Mouse (Mus musculus) kidney, embryonic 16.5 days (tissue): Measurements from ENCODE around the gene Cbr1. TPM values are rescaled to one million over a fixed set of nuclear protein-coding genes. Genes with fewer than 3 reads are reported as not detected.
"Not testable (repeated sequence)": the region's sequence is repeated elsewhere in the genome, so short reads cannot be mapped to it uniquely, and the experiment has no call there.

ENCODE experiments used
- ATAC-seq: fragments of 200-750 bp; cut with Nextera tagmentation; 2 replicates; pipeline ENCODE4 v1.8.0; 2017; ENCODE audit warnings: moderate TSS enrichment; ENCODE audit not compliant: low FRiP score, low TSS enrichment
- H3K27ac ChIP-seq: fragments of 300-500 bp; sonication (generic); 2 replicates; pipeline ENCODE4 v1.5.1; 2014; ENCODE audit warnings: low read length
- H3K27me3 ChIP-seq: fragments of 300-500 bp; sonication (generic); 2 replicates; pipeline ENCODE4 v1.6.1; 2014; ENCODE audit warnings: low read length, control low read depth, mixed read lengths; ENCODE audit not compliant: insufficient read depth
- H3K36me3 ChIP-seq: fragments of 300-500 bp; sonication (generic); 2 replicates; pipeline ENCODE4 v1.6.1; 2014; ENCODE audit warnings: low read length, control low read depth, mixed read lengths; ENCODE audit not compliant: insufficient read depth
- H3K4me1 ChIP-seq: fragments of 300-500 bp; sonication (generic); 2 replicates; pipeline ENCODE4 v1.6.1; 2014; ENCODE audit warnings: low read length, control low read depth, mixed read lengths; ENCODE audit not compliant: insufficient read depth
- H3K4me2 ChIP-seq: fragments of 300-500 bp; sonication (generic); replicated peaks from 2 replicates; pipeline ENCODE4 v1.6.1; 2014; ENCODE audit warnings: low read depth, low read length
- H3K4me3 ChIP-seq: fragments of 300-500 bp; sonication (generic); 2 replicates; pipeline ENCODE4 v1.5.1; 2014; ENCODE audit warnings: mild to moderate bottlenecking, low read length
- H3K9ac ChIP-seq: fragments of 300-500 bp; sonication (generic); replicated peaks from 2 replicates; pipeline ENCODE4 v1.6.1; 2014; ENCODE audit warnings: low read length
- H3K9me3 ChIP-seq: fragments of 300-500 bp; sonication (generic); 2 replicates; pipeline ENCODE4 v1.6.1; 2016; ENCODE audit warnings: low read length, control low read depth
- WGBS: fragments of 180-500 bp; shearing (Covaris S2); extraction: QIAGEN DNeasy Blood & Tissue Kit; methylation state at CpG from one replicate; pipeline ENCODE4 v1.1.7; 2014; 5-methylcytosine and 5-hydroxymethylcytosine counted together
- polyA plus RNA-seq: library from polyadenylated mRNA; unstranded; fragments of >200 nt; fragmentation: Nextera tagmentation; extraction: Ambion mirVana; gene quantifications from 2 replicates; pipeline ENCODE4 v1.2.1, GENCODE M21; 2015

Gene Cbr1
- polyA plus RNA-seq, 1 experiment from 2014 or later, result 188 TPM

DNA sequence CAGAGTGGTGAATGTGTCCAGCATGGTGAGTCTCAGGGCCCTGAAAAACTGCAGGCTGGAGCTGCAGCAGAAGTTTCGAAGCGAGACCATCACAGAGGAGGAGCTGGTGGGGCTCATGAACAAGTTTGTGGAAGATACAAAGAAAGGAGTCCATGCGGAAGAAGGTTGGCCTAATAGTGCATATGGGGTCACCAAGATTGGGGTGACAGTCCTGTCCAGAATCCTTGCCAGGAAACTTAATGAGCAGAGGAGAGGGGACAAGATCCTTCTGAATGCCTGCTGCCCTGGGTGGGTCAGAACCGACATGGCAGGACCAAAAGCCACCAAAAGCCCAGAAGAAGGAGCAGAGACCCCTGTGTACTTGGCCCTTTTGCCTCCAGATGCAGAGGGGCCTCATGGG is 4.1 kb downstream of the Cbr1 start:
- no peak for ATAC-seq
- 0 out of 2 replicates have a peak, but pooled peaks cover 2% of the 10 kb centered on the region for H3K27me3 ChIP-seq
- H3K4me3 ChIP-seq, result no peak overlapping the region
- H3K9ac ChIP-seq, result no peak overlapping the region
- no peak overlapping the region for H3K4me2 ChIP-seq
- H3K36me3 ChIP-seq, result peaks cover 13% of the 10 kb centered on the region; the same call in 1 of the 2 replicates
- 95% methylated on average over 4 of the region's 4 CpGs for WGBS
- no peaks in the 10 kb centered on the region for H3K9me3 ChIP-seq
- H3K4me1 ChIP-seq, result peaks cover 7% of the 10 kb centered on the region
- no peak overlapping the region for H3K27ac ChIP-seq

DNA sequence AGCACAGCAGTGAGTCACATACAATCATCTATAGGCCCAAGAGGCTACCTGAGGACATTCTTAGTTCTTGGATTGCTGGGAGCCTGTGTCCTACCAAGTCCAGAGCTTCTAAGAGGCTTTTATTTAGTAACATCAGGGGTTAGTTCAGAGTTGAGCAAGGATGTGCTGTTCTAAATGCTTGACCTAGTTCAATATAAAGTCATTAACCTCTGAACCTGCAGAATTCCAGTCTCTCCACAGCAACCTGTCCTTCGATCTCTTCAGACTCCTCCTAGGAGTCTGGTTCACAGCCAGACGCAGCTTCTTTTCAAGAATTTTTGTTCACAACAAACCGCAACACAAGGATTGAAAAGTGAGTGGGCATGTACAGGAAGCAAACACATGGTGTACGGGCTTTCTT is 5.3 kb downstream of the Cbr1 start:
- Histone ChIP-seq H3K36me3 (peaks cover 13% of the 10 kb centered on the region; the same call in 1 of the 2 replicates), H3K27ac (no peak overlapping the region), H3K4me2 (no peak overlapping the region), H3K27me3 (0 out of 2 replicates have a peak, but pooled peaks cover under 1% of the 10 kb centered on the region), H3K9me3 (no peaks in the 10 kb centered on the region), H3K4me1 (peaks cover 6% of the 10 kb centered on the region), H3K4me3 (no peak overlapping the region), H3K9ac (no peak overlapping the region)
- ATAC-seq, result no peak
- 87% methylated on average over 4 of the region's 4 CpGs for WGBS

DNA sequence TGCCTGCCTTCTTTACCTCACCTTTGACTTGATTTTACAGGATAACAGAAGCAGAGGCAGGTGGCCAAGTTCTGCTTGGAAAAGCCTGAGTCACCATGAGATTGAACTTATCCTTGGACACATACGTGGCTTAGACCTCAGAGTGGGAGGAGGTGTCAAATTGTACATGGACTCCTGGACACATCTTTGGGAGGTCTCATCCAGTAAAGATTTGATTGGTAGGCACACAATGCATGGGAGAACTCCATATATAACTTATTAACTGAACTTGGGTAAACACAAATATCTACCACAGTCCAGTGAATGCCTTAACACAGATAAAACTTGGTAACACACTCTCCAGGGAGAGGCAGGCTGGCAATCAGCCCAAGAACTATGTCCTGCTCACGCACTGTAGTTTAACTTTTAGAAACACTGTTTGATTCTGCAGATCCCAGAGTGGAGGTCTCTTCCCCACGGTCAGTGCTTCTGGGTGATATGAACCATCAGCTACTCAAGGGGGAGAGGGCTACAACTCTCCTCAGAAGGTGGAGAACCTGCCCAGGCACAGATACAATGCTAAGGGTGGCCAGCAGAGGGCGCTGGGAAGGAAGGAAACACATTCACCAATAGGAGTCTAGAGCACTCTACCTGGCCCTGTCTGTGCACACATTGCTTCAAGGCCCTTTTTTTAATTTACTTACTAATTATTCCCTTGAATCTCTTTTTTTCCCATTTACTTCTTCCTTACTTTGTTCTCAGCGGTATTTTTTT is 9.6 kb downstream of the Cbr1 start:
- Histone ChIP-seq H3K9me3 (no peaks in the 10 kb centered on the region), H3K4me2 (no peak overlapping the region), H3K9ac (no peak overlapping the region), H3K27me3 (no peaks in the 10 kb centered on the region), H3K4me3 (no peak overlapping the region), H3K36me3 (0 out of 2 replicates have a peak, but pooled peaks cover 9% of the 10 kb centered on the region), H3K27ac (peak overlapping the region; percentile 38; the same call in 1 of the 2 replicates), H3K4me1 (no peaks in the 10 kb centered on the region)
- peak; percentile 91 for ATAC-seq
- WGBS, result 27% methylated on average over 5 of the region's 5 CpGs

DNA sequence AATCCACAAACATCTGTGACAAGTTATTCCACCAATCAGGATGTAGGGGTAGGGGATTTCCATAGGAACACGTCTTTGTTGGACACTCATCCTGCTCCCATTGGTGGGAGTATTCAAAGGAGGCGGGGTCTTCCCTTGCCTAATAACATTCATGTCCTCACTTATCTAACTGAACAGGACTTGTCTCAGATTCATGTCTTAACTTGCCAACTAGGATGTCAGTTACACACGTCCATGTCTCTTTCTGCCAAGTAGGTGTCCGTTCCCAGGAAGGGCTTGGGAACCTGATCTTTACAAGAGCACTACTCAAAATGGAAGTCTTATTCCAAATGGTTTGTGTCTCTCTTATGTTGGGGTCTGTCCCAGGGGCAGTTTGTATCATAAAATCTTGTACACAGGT is 18.1 kb downstream of the Cbr1 start:
- not testable (repeated sequence) for H3K27me3 ChIP-seq, H3K27ac ChIP-seq, H3K9ac ChIP-seq, H3K4me3 ChIP-seq, ATAC-seq, H3K4me2 ChIP-seq, H3K4me1 ChIP-seq, H3K36me3 ChIP-seq, H3K9me3 ChIP-seq
- 87% methylated on average over 4 of the region's 4 CpGs for WGBS

DNA sequence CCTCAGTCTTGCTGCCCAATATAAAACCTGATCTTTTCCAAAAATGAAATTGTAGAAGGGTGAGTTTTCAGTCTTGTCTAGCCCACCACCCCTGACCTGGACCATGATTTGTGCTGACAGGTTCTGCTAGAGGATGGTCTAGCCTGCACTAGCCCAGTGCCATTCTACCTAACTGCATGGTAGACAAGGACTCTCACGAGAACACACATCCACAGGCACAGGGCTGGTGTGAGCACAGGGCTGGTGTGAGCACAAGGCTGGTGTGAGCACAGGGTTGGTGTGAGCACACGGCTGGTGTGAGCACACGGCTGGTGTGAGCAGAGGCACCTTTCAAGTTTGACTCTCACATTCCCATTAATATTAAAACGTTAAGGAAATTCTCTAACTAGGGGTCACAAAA is 19.0 kb downstream of the Cbr1 start:
- Histone ChIP-seq H3K4me1 (no peaks in the 10 kb centered on the region), H3K4me3 (no peak overlapping the region), H3K9me3 (no peaks in the 10 kb centered on the region), H3K4me2 (no peak overlapping the region), H3K9ac (no peak overlapping the region), H3K27ac (no peak overlapping the region), H3K36me3 (no peaks in the 10 kb centered on the region), H3K27me3 (no peaks in the 10 kb centered on the region)
- no peak for ATAC-seq
- 74% methylated on average over 4 of the region's 4 CpGs for WGBS

DNA sequence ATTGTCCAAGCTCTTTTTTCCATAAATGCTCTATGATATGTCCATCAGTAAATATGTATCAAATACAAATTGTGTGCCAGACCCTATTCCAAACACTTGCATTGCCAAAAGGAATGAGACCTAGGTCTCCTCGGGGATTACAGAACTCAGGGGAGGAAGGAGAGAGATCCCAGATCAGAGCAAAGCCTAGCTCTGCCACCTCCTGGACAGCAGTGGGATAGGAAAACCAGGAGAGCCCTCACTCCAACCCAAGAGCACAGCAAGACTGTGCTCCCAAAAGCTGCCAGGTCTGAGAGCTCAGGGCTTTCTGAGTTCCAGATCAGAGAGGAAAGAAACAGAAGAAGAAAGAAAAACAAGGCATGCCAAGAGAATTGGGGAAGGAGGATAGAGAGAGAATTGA is 21.1 kb downstream of the Cbr1 start:
- no peaks in the 10 kb centered on the region for H3K9me3 ChIP-seq

DNA sequence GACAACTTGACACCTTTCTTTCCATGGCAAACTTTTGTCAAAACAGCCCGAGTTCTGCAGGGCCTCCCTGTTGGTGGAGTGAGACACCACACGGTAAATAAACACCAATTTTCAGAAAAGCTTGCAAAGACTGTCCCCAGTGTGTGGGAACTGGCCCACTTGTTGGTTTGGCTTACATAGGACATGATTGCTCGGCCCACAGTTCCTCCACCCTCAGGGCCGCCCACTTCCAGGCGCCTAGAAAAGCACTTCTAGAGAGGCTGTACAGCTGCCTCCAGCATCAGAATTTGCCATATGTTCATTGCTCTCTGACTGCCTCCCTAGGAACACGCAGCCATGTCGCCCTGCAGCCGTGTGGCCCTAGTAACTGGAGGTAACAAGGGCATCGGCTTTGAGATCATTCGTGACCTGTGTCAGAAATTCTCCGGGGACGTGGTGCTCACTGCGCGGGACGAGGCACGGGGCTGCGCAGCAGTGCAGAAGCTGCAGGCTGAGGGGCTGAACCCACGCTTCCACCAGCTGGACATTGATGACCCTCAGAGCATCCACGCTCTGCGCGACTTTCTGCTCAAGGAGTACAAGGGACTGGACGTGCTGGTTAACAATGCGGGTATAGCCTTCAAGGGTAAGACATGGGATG is 22.2 kb downstream of the Cbr1 start, which contains the start of gene Gm5678:
Gm5678 (plus strand) TSS at position 337 of the 640 bp plus-strand sequence.
- H3K4me1 ChIP-seq, result no peaks in the 10 kb centered on the region
- no peak within 1 kb of the TSS for H3K9ac ChIP-seq
- H3K36me3 ChIP-seq, result no peaks in the 10 kb centered on the region
- H3K4me3 ChIP-seq, result no peak within 1 kb of the TSS
- H3K9me3 ChIP-seq, result no peaks in the 10 kb centered on the region
- no peak within 1 kb of the TSS for H3K27ac ChIP-seq
- no peaks in the 10 kb centered on the region for H3K27me3 ChIP-seq
- H3K4me2 ChIP-seq, result no peak within 1 kb of the TSS
- ATAC-seq, result no peak
- WGBS, result 77% methylated on average over 23 of the region's 23 CpGs

More for the DNA sequence above, 21.1 kb downstream of the Cbr1 start:
- Histone ChIP-seq H3K27me3 (no peaks in the 10 kb centered on the region), H3K36me3 (no peaks in the 10 kb centered on the region), H3K27ac (no peak overlapping the region), H3K9ac (no peak overlapping the region), H3K4me2 (no peak overlapping the region), H3K4me3 (no peak overlapping the region), H3K4me1 (no peaks in the 10 kb centered on the region)
- ATAC-seq, result no peak
- 15% methylated on average over 1 of the region's 1 CpGs for WGBS

DNA sequence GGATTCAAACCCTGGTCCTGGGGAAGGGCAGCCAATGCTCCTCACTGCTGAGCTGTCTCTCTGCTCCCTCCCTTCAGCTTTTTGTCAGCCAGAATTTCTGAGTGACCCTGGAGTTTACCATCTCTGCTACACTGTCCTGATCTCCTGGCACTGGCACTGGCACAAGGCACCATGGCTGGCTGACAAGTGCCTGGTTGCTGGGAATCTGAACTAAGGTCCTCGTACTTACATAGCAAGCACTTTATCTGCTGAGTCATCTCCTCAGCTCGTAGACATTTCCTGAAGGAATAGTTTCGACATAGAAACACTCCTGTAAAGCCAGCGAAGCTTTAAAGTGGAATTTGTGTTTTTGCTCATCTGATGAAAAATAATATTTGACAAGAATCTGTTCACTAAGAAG is 38.4 kb downstream of the Cbr1 start:
- ATAC-seq, result no peak
- no peak overlapping the region for H3K4me2 ChIP-seq
- H3K27ac ChIP-seq, result no peak overlapping the region
- no peaks in the 10 kb centered on the region for H3K27me3 ChIP-seq
- H3K9me3 ChIP-seq, result no peaks in the 10 kb centered on the region
- WGBS, result 55% methylated on average over 4 of the region's 4 CpGs
- H3K36me3 ChIP-seq, result no peaks in the 10 kb centered on the region
- H3K4me1 ChIP-seq, result no peaks in the 10 kb centered on the region
- no peak overlapping the region for H3K9ac ChIP-seq
- H3K4me3 ChIP-seq, result no peak overlapping the region

DNA sequence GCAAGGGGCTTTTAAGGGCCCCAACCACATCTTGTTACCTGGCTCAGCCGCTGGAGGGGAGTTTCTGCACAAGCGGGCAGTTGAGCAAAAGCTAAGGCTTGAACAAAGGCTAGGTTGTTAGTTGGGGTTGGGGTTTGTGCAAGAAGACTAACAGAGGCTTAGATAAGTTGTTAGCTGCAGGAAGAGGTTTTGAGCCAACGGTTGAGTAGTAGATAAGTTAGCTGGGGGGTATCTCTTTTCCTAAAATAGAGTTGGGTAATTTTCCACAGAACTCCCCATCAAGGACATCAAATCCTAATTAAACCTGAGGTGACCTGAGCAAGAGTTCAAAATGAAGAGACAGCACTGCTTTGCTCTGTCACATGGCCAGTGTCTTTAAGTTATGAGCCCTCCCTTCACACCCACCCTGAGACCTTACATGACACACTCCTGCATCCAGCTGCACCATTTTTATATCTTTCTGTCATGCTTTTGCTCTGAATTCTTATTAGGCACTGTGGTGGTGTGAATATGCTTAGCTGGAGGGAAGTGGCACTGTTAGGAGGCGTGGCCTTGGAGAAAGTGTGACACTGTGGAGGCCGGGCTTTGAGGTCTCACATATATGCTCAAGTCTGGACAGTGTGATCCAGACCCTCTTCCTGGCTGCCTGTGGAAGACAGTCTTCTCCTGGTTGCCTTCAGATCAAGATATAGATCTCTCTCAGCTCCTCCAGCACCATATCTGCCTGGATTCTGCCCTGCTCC is 43.0 kb downstream of the Cbr1 start:
- Histone ChIP-seq H3K4me3 (no peak overlapping the region), H3K36me3 (no peaks in the 10 kb centered on the region), H3K9me3 (no peaks in the 10 kb centered on the region), H3K4me1 (no peaks in the 10 kb centered on the region), H3K4me2 (no peak overlapping the region), H3K9ac (no peak overlapping the region), H3K27ac (no peak overlapping the region), H3K27me3 (no peaks in the 10 kb centered on the region)
- 86% methylated on average over 5 of the region's 5 CpGs for WGBS
- no peak for ATAC-seq
